Mouse (Mus musculus) embryonic facial prominence, embryonic 10.5 days (tissue): ENCODE results near the gene Eln. TPM values are rescaled to one million over a fixed set of nuclear protein-coding genes. Genes with fewer than 3 reads are reported as not detected.

Experiments
- DNase-seq: peaks from one replicate; pipeline ENCODE4 v3.0.0-alpha.2; 2017; ENCODE audit warnings: low spot score
- H3K27ac ChIP-seq: fragments of 300-500 bp; sonication (generic); replicated peaks from 2 replicates; pipeline ENCODE4 v1.5.1; 2016; ENCODE audit warnings: mild to moderate bottlenecking
- H3K27me3 ChIP-seq: fragments of 300-500 bp; sonication (generic); replicated peaks from 2 replicates; pipeline ENCODE4 v1.6.1; 2016; ENCODE audit warnings: low read depth, mild to moderate bottlenecking; ENCODE audit not compliant: poor library complexity, severe bottlenecking
- H3K36me3 ChIP-seq: fragments of 300-500 bp; sonication (generic); replicated peaks from 2 replicates; pipeline ENCODE4 v1.6.1; 2016; ENCODE audit warnings: mild to moderate bottlenecking, moderate library complexity
- H3K4me1 ChIP-seq: fragments of 300-500 bp; sonication (generic); 2 replicates; pipeline ENCODE4 v1.6.1; 2016
- H3K4me3 ChIP-seq: fragments of 300-500 bp; sonication (generic); 2 replicates; pipeline ENCODE4 v1.5.1; 2016; ENCODE audit warnings: mild to moderate bottlenecking, moderate library complexity
- H3K9me3 ChIP-seq: fragments of 300-500 bp; sonication (generic); 2 replicates; pipeline ENCODE4 v1.6.1; 2016; ENCODE audit warnings: mild to moderate bottlenecking
- WGBS: fragments of 180-500 bp; shearing (Covaris S2); methylation state at CpG from one replicate; pipeline ENCODE4 v1.1.7; 2016; 5-methylcytosine and 5-hydroxymethylcytosine counted together
- polyA plus RNA-seq: library from polyadenylated mRNA; unstranded; fragments of >200 nt; fragmentation: Nextera tagmentation; extraction: Ambion mirVana; gene quantifications from 2 replicates; pipeline ENCODE4 v1.2.1, GENCODE M21; 2016

Eln gene
- polyA plus RNA-seq, 1 experiment from 2014 or later: 3.9 TPM

GRCm38 (mm10) chr5:134677491-134677890, 69.6 kb downstream of the Eln start:
- peaks cover 46% of the 10 kb centered on the region for H3K4me1 ChIP-seq
- 85% methylated on average over 5 of the region's 5 CpGs for WGBS
- no peak overlapping the region for H3K4me3 ChIP-seq
- H3K27me3 ChIP-seq: peaks cover 10% of the 10 kb centered on the region; the same call in 1 of the 2 replicates
- peak overlapping the region; percentile 90 for H3K27ac ChIP-seq
- H3K9me3 ChIP-seq: no peaks in the 10 kb centered on the region
- no peak for DNase-seq
- peaks cover 32% of the 10 kb centered on the region for H3K36me3 ChIP-seq

GRCm38 (mm10) chr5:134675956-134676759, 71.0 kb downstream of the Eln start:
- 2% methylated on average over 14 of the region's 14 CpGs for WGBS
- Histone ChIP-seq H3K4me3 (peak overlapping the region; percentile 53), H3K4me1 (peaks cover 52% of the 10 kb centered on the region), H3K36me3 (peaks cover 38% of the 10 kb centered on the region), H3K27ac (peak overlapping the region; percentile 90), H3K27me3 (peaks cover 10% of the 10 kb centered on the region; the same call in 1 of the 2 replicates), H3K9me3 (no peaks in the 10 kb centered on the region)
- peak; percentile 79 for DNase-seq

- peaks cover 33% of the 10 kb centered on the region for H3K36me3 ChIP-seq
- WGBS: 69% methylated on average over 5 of the region's 5 CpGs
- peaks cover 43% of the 10 kb centered on the region for H3K4me1 ChIP-seq
- H3K27ac ChIP-seq: peak overlapping the region; percentile 90
- H3K27me3 ChIP-seq: peaks cover 10% of the 10 kb centered on the region; the same call in 1 of the 2 replicates
- no peak overlapping the region for H3K4me3 ChIP-seq
- DNase-seq: no peak
- H3K9me3 ChIP-seq: no peaks in the 10 kb centered on the region
These were observed 72.1 kb downstream of the Eln start for GRCm38 (mm10) chr5:134674977-134675376.

GRCm38 (mm10) chr5:134672611-134673010, 74.5 kb downstream of the Eln start:
- Histone ChIP-seq H3K9me3 (no peaks in the 10 kb centered on the region), H3K27ac (no peak overlapping the region), H3K4me1 (peaks cover 41% of the 10 kb centered on the region), H3K27me3 (peaks cover 8% of the 10 kb centered on the region; the same call in 1 of the 2 replicates), H3K4me3 (no peak overlapping the region), H3K36me3 (peaks cover 51% of the 10 kb centered on the region)
- DNase-seq: no peak
- WGBS: 93% methylated on average over 6 of the region's 6 CpGs

GRCm38 (mm10) chr5:134672198-134672516, 75.0 kb downstream of the Eln start:
- 92% methylated on average over 1 of the region's 1 CpGs for WGBS
- peaks cover 4% of the 10 kb centered on the region; the same call in 1 of the 2 replicates for H3K27me3 ChIP-seq
- no peak for DNase-seq
- H3K27ac ChIP-seq: no peak overlapping the region
- H3K36me3 ChIP-seq: peaks cover 50% of the 10 kb centered on the region
- H3K4me3 ChIP-seq: no peak overlapping the region
- H3K4me1 ChIP-seq: peaks cover 36% of the 10 kb centered on the region
- H3K9me3 ChIP-seq: no peaks in the 10 kb centered on the region

- H3K9me3 ChIP-seq: no peaks in the 10 kb centered on the region
- no peaks in the 10 kb centered on the region for H3K27me3 ChIP-seq
- H3K36me3 ChIP-seq: peaks cover 54% of the 10 kb centered on the region
- peak overlapping the region; percentile 65; the same call in 1 of the 2 replicates for H3K27ac ChIP-seq
- WGBS: 75% methylated on average over 17 of the region's 17 CpGs
- no peak overlapping the region for H3K4me3 ChIP-seq
- no peak for DNase-seq
- peaks cover 31% of the 10 kb centered on the region for H3K4me1 ChIP-seq
These were observed 75.6 kb downstream of the Eln start for GRCm38 (mm10) chr5:134671335-134672197.

GRCm38 (mm10) chr5:134669001-134669708, 78.0 kb downstream of the Eln start:
- peaks cover 78% of the 10 kb centered on the region for H3K36me3 ChIP-seq
- H3K9me3 ChIP-seq: no peaks in the 10 kb centered on the region
- no peaks in the 10 kb centered on the region for H3K27me3 ChIP-seq
- no peak for DNase-seq
- 78% methylated on average over 20 of the region's 20 CpGs for WGBS
- H3K4me3 ChIP-seq: 0 out of 2 replicates have a peak overlapping the region, but pooled peaks have one; percentile 13
- H3K27ac ChIP-seq: no peak overlapping the region
- peaks cover 13% of the 10 kb centered on the region; the same call in 1 of the 2 replicates for H3K4me1 ChIP-seq

- 29% methylated on average over 8 of the region's 8 CpGs for WGBS
- DNase-seq: peak; percentile 72
- Histone ChIP-seq H3K27ac (no peak overlapping the region), H3K9me3 (no peaks in the 10 kb centered on the region), H3K27me3 (no peaks in the 10 kb centered on the region), H3K4me3 (0 out of 2 replicates have a peak overlapping the region, but pooled peaks have one; percentile 13), H3K36me3 (peaks cover 85% of the 10 kb centered on the region), H3K4me1 (peaks cover 13% of the 10 kb centered on the region; the same call in 1 of the 2 replicates)
These were observed 78.6 kb downstream of the Eln start for GRCm38 (mm10) chr5:134668495-134668894.

GRCm38 (mm10) chr5:134656708-134657107, 90.4 kb downstream of the Eln start:
- H3K36me3 ChIP-seq: peaks cover 44% of the 10 kb centered on the region

More at GRCm38 (mm10) chr5:134656708-134657107, 90.4 kb downstream of the Eln start:
- Histone ChIP-seq H3K4me3 (no peak overlapping the region), H3K4me1 (no peaks in the 10 kb centered on the region), H3K27ac (peak overlapping the region; percentile 40; the same call in 1 of the 2 replicates), H3K27me3 (no peaks in the 10 kb centered on the region), H3K9me3 (no peaks in the 10 kb centered on the region)
- no peak for DNase-seq
- 68% methylated on average over 4 of the region's 4 CpGs for WGBS

Other genes with a start within 250 kb of the Eln start
- gene Clip2, start 194.9 kb downstream of the Eln start, polyA plus RNA-seq: 5.8 and 6.8 TPM in 2 replicates
- 0.10 TPM in 1 of 2 replicates, not detected in the other for gene Syna, start 187.2 kb downstream of the Eln start, polyA plus RNA-seq
- gene Rfc2, start 166.0 kb downstream of the Eln start, polyA plus RNA-seq: 414 and 415 TPM in 2 replicates
- gene Lat2, start 132.3 kb downstream of the Eln start, polyA plus RNA-seq: 3.4 and 3.7 TPM in 2 replicates
- gene Eif4h, start 107.8 kb downstream of the Eln start, polyA plus RNA-seq: 593 and 603 TPM in 2 replicates
- 5.7 and 5.9 TPM in 2 replicates for gene Limk1, start 58.7 kb downstream of the Eln start, polyA plus RNA-seq
- not detected in 2 replicates for gene Tmem270, start 159.4 kb upstream of the Eln start, polyA plus RNA-seq
- 2.1 and 2.8 TPM in 2 replicates for gene Cldn13, start 168.2 kb upstream of the Eln start, polyA plus RNA-seq
- 14.8 and 17.0 TPM in 2 replicates for gene Mettl27, start 185.0 kb upstream of the Eln start, polyA plus RNA-seq
- 16.7 and 17.5 TPM in 2 replicates for gene Cldn4, start 199.6 kb upstream of the Eln start, polyA plus RNA-seq
- gene Cldn3, start 238.9 kb upstream of the Eln start, polyA plus RNA-seq: 18.2 and 18.8 TPM in 2 replicates